Mouse (Mus musculus) thymus, postnatal 10 days (tissue): ENCODE measurements around the gene S1pr2.

Experiments used
- DNase-seq, 2 experiments: peaks; one replicate each; pipeline ENCODE4 v3.0.0; 2021; ENCODE audit warnings: low spot score in 2 of 2

S1pr2 gene

DNA sequence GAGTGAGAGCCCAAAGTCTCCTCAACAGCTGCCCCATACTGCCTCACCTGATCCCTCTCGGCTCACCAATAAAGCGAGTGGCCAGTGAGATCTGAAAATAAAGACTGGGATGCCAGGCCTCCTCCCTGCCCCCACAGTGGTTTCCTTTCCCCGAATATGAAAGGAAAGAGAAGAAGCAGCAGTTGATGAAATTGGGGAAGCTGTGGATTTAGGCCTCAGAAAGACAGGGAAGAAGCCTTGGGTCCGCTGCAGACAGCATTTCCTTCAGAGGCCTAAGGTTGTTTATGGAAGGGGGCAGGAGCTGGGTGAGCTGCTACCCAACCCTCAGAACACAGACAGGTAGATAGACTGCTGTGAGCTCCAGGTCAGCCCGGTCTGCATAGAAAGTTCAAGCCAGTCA, 9.8 kb downstream of the S1pr2 start:
- no peak for DNase-seq

DNA sequence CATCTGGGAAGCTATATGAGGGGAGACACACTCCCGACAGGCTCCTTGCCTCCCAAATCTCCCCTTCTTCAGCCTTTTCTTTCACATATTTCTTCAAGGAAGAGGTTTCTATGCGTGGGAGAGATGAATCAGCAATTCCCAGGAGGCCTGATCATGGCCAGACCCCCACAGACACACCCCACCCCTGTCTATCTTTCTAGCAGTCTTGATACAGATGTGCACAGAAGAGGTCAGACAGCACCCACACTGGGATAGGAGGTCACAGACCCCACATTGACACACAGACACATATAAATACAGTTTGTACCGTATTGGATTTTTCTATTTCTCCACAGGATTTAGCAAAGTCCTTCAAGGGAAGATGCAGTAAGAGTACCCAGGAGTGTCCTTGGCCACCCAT, 10.6 kb downstream of the S1pr2 start:
- DNase-seq, result no peak

DNA sequence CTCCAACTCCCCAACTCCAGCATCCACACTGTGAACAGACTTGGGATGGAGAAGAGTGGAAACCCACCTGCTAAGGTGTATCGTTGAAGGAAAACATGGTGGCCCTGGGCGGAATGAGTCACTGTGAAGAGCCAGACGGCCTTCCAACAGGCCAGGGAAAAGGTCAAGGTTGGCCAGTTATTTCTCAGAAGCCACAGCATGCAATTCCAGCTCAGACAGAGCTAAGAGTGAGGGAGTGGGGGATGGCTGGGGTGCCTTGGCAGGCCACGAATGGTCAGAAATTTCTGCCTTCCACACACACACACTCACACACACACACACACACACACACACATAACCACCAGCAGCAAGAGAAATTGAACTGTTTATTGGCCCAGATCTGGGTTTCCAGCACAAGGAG, 11.0 kb downstream of the S1pr2 start:
- DNase-seq, result no peak

DNA sequence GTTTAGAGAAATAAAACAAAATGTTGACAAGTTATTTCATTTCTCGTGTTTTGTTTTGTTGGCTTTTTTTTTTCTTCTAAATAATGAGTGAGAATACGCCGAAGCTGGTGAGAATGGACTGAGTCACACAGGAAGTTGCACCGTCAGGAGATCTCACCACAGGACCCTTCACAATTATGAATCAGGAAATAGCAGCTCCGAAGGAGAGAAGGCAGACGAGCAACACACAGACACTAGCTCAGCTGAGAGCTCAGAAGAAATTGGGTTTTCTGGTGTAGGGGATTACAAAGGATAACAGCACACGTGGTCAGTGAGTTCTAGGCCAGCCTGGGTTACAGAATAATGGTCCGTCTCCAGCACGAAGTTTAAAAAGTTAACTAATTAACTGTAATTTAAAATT, 15.0 kb downstream of the S1pr2 start:
- DNase-seq, result no peak

DNA sequence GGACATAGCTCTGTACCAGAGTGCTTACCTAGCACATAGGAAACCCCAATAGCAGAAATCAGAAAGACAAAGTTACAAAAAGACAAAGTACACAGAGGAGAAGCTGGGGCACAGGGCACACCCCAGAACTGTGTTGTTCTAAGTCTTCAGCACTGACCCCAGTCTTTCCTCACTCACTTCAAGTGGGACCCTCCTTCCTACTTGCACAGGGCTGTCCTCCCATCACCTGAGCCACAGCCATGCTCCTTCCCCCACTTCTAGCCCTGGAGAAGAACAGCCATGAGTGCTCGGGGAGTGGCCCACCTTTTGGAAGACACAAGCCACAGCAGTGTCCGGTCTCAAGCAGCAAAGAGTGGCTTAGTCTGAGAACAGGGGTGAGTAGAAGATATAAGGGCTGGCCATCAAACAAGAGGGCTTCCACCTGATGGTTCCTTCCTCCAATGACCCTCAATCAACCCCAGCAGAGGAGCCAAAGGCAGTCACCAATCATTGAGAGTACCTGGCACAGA, 17.1 kb downstream of the S1pr2 start, which contains the start of gene Dnmt1:
TSS of gene Dnmt1 (minus strand) at position 459 of the 509 bp plus-strand sequence.
- DNase-seq, result no peak

DNA sequence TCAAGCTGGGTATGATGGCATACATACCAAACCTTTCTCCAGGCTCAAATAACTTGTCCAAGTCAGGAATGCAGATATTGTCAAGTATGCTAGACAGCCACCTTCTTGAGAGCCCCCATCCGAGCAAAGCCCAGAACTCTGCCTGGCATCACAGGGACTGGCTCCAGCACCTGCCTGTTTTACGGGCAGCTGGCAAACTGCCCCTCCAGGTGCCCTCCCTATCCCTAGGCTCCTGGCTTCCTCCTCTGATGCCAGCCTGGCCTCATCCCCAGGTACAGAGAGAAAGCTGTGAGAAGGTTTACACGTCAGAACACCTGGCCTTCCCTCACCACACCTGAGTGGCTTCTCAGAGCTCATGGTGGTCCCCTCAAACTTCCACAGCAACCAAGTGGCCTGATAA, 19.6 kb downstream of the S1pr2 start:
- no peak for DNase-seq

DNA sequence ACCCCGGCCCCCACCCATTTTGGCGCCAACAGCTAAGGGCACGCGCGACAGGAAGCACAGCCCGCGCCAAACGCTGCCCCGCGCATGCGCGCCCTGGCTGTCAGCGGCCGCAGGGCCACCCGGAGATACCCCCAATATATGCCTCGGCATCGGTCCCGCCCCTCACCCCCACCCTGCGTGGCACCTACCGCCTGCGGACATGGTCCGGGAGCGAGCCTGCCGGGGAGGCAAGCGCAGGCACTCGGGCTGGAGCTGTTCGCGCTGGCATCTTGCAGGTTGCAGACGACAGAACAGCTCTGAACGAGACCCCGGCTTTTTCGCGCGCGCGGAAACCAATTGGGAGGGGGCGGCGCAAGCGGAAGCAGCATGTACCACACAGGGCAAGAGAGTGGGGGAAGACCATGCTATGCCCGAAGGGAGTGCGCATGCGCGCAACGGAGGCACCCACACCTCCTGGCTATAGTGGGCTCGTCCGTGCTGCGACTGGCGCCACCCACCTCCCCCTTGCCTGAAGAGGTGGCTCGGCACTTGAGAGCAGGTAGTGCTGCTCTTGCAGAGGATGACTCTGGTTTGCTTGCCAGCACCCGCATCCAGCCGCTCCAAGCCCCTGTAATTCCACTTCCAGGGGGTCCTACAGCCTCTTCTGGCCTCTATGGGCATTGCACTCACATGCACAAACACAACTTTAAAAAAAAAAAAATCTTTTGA, 23.9 kb downstream of the S1pr2 start:
- DNase-seq, result peak; percentile 98

DNA sequence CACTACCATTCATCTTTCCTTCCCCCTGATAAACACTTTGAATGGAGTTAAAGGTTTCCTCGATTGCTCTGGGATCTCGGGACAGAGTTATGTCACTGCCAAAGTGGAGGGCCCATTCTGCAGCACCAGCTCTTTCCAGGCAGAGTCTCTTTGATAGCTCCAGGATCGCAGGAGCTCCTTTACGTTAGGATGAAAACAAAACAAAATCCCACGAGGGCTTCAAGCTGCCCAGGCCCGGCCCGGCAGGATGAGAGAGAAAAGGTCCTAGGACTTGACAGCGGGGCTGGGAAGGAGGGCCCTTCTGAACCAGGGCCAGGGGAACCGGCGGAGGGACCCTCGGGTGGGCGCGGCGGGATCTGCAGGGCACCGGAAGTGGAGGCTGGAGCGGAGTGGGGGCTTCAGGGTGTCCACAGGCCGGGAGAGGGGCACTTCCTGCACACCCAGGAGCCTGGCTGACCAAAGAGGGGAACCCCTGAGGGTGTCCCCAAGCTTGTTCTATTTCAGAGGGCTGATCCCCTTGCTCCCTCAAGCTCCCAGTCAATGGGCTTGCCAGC, 24.5 kb downstream of the S1pr2 start:
- DNase-seq, result no peak

DNA sequence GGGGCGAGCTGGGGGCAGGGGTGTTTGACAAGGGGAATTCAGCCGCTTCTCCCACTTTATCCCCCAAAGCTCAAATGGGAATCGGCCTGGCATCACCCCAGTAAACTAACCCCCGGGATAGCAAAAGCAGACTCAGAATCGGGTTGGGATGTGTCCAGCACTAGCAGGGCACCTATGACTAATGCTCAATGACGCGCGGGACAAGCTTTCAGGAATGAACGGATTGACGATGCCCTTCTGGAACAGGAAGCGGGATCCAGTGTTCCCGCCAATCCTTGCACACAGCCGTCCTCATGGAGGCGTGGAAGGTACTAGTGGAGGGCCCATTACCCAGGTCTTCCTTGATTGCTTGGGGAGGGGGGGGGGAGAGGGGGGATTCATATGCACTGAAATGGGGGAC, 25.1 kb downstream of the S1pr2 start:
- peak in 1 of 2 experiments; percentile 11 for DNase-seq

DNA sequence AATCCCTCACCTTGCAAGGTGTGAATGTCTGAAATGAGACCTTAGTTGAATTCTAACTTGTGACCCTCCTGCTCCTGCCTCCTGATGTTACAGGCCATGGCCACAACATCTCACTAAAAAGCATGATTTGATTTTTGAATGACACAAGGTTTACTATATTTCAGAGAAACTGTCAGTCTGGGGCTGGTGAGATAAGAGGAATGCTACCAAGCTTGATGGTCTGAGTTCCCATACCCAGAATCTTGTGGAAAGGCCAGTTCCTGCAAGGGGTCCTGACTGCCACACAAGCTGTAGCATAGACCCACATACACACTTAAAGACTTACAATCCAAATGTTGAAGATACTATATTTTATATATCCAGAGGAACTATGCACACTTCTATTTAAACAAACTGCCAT, 26.2 kb downstream of the S1pr2 start:
- DNase-seq, result no peak

DNA sequence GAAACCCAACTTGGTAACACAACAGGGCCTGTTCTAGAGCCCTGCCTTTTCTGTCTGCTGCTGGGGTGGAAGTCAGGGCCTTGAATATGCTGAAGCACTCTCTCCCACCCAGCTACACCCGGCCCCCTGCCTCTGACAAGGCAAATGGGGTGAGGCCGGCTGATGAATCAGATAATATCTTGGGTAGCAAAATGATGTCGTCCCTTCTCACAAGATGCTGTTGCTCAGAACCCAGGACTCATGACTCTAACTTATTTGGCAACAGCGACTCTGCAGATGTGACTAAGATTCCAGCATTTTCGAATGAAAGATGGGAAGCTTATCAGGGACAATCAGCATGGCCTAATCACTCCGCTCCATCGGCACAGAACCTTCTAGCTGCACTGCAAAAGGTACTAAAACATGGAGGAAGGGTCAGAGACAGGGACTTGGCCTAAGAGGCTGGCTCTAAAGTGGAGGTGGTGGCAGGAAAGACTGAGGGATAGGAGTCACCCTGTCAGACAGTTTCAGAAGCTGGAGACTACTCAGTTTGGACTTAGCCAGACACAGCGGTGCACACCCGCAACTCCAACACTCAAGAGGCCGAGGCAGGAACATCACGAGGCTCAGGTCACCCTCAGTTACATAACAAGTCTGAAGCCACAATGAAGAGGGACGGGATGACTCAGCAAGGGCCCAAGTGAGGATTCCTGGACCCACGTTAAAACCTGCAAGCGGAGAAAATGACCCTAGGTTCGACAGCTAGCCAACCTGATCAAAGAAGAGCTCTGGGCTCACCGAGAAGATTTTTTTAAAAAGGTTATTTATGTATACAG, 30.3 kb downstream of the S1pr2 start:
- no peak for DNase-seq

DNA sequence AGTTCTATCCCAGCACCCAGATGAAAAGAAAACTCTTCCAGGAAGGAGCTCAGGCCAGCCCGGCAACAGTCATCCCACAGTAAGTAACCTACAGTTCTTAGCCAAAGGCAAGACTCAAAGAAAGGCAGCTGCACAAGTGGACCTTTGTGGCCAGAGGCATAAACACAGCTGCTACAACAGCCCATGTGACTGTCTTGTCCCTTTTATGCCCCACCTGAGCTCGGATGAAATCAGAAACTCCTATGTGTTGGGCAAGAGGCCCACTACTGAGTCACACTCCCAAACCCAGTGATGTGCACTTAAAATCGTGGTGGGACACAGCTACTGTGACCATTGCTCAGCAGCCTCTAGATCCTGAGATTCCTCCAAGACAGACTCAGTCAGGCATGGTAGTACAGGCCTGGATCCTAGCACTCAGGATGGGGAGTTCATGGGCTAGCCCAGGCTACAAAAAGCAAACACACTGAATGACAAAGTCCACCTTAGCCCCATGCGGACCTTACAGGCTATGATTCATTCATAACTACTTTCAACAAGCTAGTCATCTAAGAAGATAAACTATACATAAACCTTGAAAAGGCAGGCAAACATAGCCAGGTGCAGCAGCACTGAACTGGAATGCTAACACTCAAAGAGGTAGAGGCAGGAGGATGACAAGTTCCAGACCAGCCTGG, 31.7 kb downstream of the S1pr2 start:
- DNase-seq, result no peak

DNA sequence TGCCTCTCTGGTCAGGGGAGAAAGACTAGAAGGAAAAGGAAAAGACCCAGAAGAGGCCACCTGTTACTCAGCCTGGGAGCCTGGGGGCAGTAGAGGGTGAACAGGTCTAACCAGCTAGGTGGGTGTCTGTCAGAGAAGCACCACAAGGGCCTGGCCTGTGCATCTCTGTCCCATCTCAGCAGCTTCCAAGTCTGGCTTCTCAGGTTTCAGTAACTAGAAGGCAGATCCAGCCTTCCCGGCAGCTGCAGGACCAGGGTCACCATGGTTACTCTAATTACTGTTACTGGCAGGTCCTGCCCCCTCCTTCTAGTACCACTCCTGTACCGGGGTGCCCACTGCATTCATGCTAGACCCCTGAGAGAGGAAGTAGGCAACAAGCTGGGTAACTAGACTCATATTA, 32.7 kb downstream of the S1pr2 start:
- DNase-seq, result no peak

DNA sequence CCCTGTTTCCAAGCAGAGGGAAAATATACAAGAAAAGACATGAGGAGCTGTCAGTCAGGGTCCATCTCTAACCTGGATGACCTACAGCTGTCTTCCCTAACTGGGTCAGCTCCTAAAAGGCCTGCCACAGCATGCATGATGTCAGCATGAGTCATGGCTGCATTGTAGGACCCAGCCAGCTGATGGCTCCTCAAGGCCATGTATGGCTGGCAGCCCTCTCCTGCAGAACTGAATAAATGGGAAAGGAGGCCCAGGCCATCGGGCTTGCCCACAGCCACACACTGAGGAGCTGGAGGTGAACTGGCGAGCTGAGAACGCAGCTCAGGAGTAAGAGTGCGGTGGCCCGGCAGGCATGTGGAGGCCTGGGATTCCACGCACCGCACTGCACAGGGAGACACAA, 33.2 kb downstream of the S1pr2 start:
- no peak for DNase-seq

DNA sequence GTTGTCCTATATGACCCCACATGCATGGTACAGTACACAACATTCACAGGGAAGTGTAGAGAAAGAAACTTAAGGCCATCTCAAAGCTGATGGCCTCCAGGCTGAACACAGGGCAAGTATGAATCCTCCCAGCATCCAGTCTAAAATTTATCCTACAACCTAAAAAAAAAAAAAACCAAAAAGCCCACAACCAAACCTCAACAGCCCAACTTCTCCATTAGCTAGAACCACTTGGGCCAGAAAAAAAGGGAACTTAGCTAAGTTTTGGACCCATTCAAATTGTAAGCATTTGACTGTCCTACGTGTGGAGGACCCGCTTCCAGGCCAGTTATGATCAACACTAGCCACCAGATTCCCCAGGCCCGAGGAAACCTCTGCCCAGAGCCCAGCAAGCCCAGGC, 53.3 kb downstream of the S1pr2 start:
- no peak for DNase-seq

DNA sequence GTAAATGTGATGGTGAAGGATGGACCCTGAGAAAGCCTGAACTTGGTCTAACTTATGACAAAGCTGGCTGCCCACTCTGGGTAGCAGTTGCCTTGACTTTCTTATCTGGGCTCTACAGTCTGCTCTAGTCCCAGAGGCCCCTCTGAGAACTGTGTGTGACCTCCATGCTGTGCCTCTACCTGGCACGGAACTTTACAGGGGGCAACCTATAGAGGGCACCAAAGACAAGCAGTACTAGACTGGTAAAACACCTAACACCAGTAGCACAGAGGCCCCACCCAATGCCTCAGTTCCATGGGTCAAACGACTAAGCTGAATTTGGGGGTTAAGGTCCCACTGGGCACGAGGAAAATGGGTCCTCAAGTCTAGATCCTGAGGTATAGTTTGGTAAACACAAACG, 60.4 kb downstream of the S1pr2 start:
- DNase-seq, result peak; percentile 40 to 71
